Mouse (Mus musculus) MEL (cell line): ENCODE measurements at regions not wholly inside any gene's neighbourhood (a gene's known extent, or its start where the extent isn't known, plus 50 kb on each side); places are given as distances from the start of the nearest gene placed in this dataset.

Experiments
- DNase-seq: peaks from one replicate; pipeline ENCODE4 v3.0.0; 2011; ENCODE audit warnings: low read depth, low spot score
- H3K27ac ChIP-seq: 2 replicates; pipeline ENCODE4 v1.5.1; 2012; ENCODE audit warnings: low read depth, mild to moderate bottlenecking, control low read depth, low read length, moderate library complexity; ENCODE audit not compliant: control insufficient read depth
- H3K27me3 ChIP-seq, 2 experiments: fragments of 150-350 bp in 1 of 2; sonication (generic) in 1 of 2; 2 replicates each; pipeline ENCODE4 v1.6.1; 2012; ENCODE audit warnings: low read length in 2 of 2, mild to moderate bottlenecking in 2 of 2, improper control_type of control experiment in 1 of 2, moderate library complexity in 1 of 2; ENCODE audit not compliant: insufficient read depth in 2 of 2, control insufficient read depth in 1 of 2
- H3K36me3 ChIP-seq, 2 experiments: 2 replicates each; pipeline ENCODE4 v1.6.1; 2012 to 2014; ENCODE audit warnings: low read length in 2 of 2, improper control_type of control experiment in 1 of 2, inconsistent platforms in 1 of 2, mild to moderate bottlenecking in 1 of 2; ENCODE audit not compliant: insufficient read depth in 2 of 2, control insufficient read depth in 1 of 2
- H3K4me1 ChIP-seq, 2 experiments: fragments of 150-350 bp in 1 of 2; sonication (generic) in 1 of 2; 2 replicates each; pipeline ENCODE4 v1.6.1; 2012; ENCODE audit warnings: low read length in 2 of 2, improper control_type of control experiment in 1 of 2, mild to moderate bottlenecking in 1 of 2; ENCODE audit not compliant: insufficient read depth in 2 of 2, control insufficient read depth in 1 of 2
- H3K4me3 ChIP-seq, 2 experiments: fragments of 150-350 bp in 1 of 2; sonication (generic) in 1 of 2; 2 replicates each; pipeline ENCODE4 v1.5.1; 2012; ENCODE audit warnings: low read depth in 2 of 2, low read length in 2 of 2, mild to moderate bottlenecking in 2 of 2, moderate library complexity in 2 of 2, control low read depth in 1 of 2, improper control_type of control experiment in 1 of 2; ENCODE audit not compliant: control insufficient read depth in 1 of 2, insufficient read depth in 1 of 2
- H3K79me2 ChIP-seq: 2 replicates; pipeline ENCODE4 v1.6.1; 2012; ENCODE audit warnings: mild to moderate bottlenecking, low read length, moderate library complexity; ENCODE audit not compliant: control insufficient read depth, poor library complexity, insufficient read depth
- H3K9ac ChIP-seq: 2 replicates; pipeline ENCODE4 v1.6.1; 2012; ENCODE audit warnings: low read depth, mild to moderate bottlenecking, control low read depth, low read length, moderate library complexity; ENCODE audit not compliant: control insufficient read depth, poor library complexity, severe bottlenecking
- H3K9me3 ChIP-seq: fragments of 150-350 bp; sonication (generic); replicated peaks from 2 replicates; pipeline ENCODE4 v1.6.1; 2012; ENCODE audit warnings: mild to moderate bottlenecking, low read length, improper control_type of control experiment, moderate library complexity; ENCODE audit not compliant: insufficient read depth
- CHD1 ChIP-seq: IDR thresholded peaks from 2 replicates; pipeline ENCODE4 v1.6.1; 2012; ENCODE audit warnings: low read depth, mild to moderate bottlenecking, inconsistent platforms, low read length, improper control_type of control experiment
- CHD2 ChIP-seq: IDR thresholded peaks from 2 replicates; pipeline ENCODE4 v1.6.1; 2011; ENCODE audit warnings: low read length, improper control_type of control experiment
- ELF1 ChIP-seq: IDR thresholded peaks from 2 replicates; pipeline ENCODE4 v1.6.1; 2014; ENCODE audit warnings: low read depth, mild to moderate bottlenecking, inconsistent platforms, low read length, improper control_type of control experiment, moderate library complexity
- EP300 ChIP-seq, 2 experiments: IDR thresholded peaks; 2 replicates each; pipeline ENCODE4 v1.6.1; 2011; ENCODE audit warnings: improper control_type of control experiment in 2 of 2, low read length in 2 of 2, low read depth in 1 of 2, mild to moderate bottlenecking in 1 of 2
- ETS1 ChIP-seq: IDR thresholded peaks from 2 replicates; pipeline ENCODE4 v1.6.1; 2012; ENCODE audit warnings: low read depth, mild to moderate bottlenecking, inconsistent platforms, low read length, improper control_type of control experiment, moderate library complexity
- GABPA ChIP-seq: IDR thresholded peaks from 2 replicates; pipeline ENCODE4 v1.6.1; 2012; ENCODE audit warnings: low read depth, mild to moderate bottlenecking, inconsistent platforms, low read length, improper control_type of control experiment, moderate library complexity
- HCFC1 ChIP-seq: IDR thresholded peaks from 2 replicates; pipeline ENCODE4 v1.6.1; 2012; ENCODE audit warnings: low read depth, mild to moderate bottlenecking, inconsistent platforms, low read length, improper control_type of control experiment, moderate library complexity
- MAFK ChIP-seq: IDR thresholded peaks from 2 replicates; pipeline ENCODE4 v1.6.1; 2011; ENCODE audit warnings: low read depth, mild to moderate bottlenecking, low read length, improper control_type of control experiment, borderline replicate concordance
- MAX ChIP-seq: IDR thresholded peaks from 2 replicates; pipeline ENCODE4 v1.6.1; 2011; ENCODE audit warnings: low read length, improper control_type of control experiment
- MAZ ChIP-seq: IDR thresholded peaks from 2 replicates; pipeline ENCODE4 v1.6.1; 2012; ENCODE audit warnings: low read depth, mild to moderate bottlenecking, inconsistent platforms, low read length, improper control_type of control experiment
- MEF2A ChIP-seq: IDR thresholded peaks from 2 replicates; pipeline ENCODE4 v1.6.1; 2014; ENCODE audit warnings: low read depth, mild to moderate bottlenecking, inconsistent platforms, low read length, improper control_type of control experiment; ENCODE audit not compliant: poor library complexity, insufficient replicate concordance, severe bottlenecking; ENCODE audit errors: extremely low read depth
- MYB ChIP-seq: IDR thresholded peaks from 2 replicates; pipeline ENCODE4 v1.6.1; 2011; ENCODE audit warnings: mild to moderate bottlenecking, low read depth, low read length, improper control_type of control experiment
- NRF1 ChIP-seq: IDR thresholded peaks from 2 replicates; pipeline ENCODE4 v1.6.1; 2014; ENCODE audit warnings: low read depth, mild to moderate bottlenecking, inconsistent platforms, low read length, improper control_type of control experiment, moderate library complexity; ENCODE audit not compliant: poor library complexity, insufficient read depth, severe bottlenecking
- POLR2A ChIP-seq, 2 experiments: IDR thresholded peaks; 2 replicates each; pipeline ENCODE4 v1.6.1; 2011 to 2012; ENCODE audit warnings: low read length in 2 of 2, mild to moderate bottlenecking in 2 of 2, control low read depth in 1 of 2, improper control_type of control experiment in 1 of 2, low read depth in 1 of 2, moderate library complexity in 1 of 2; ENCODE audit not compliant: control insufficient read depth in 1 of 2, insufficient read depth in 1 of 2, poor library complexity in 1 of 2
- POLR2AphosphoS2 ChIP-seq: IDR thresholded peaks from 2 replicates; pipeline ENCODE4 v1.6.1; 2011; ENCODE audit warnings: low read length, improper control_type of control experiment
- POLR2AphosphoS5 ChIP-seq: IDR thresholded peaks from 2 replicates; pipeline ENCODE4 v1.6.1; 2012; ENCODE audit warnings: low read depth, borderline replicate concordance, mild to moderate bottlenecking, inconsistent platforms, low read length, moderate library complexity, mixed read lengths
- RAD21 ChIP-seq: IDR thresholded peaks from 2 replicates; pipeline ENCODE4 v1.6.1; 2011; ENCODE audit warnings: mild to moderate bottlenecking, low read depth, low read length, improper control_type of control experiment
- SMC3 ChIP-seq: IDR thresholded peaks from 2 replicates; pipeline ENCODE4 v1.6.1; 2011; ENCODE audit warnings: low read depth, low read length, improper control_type of control experiment
- TCF12 ChIP-seq: IDR thresholded peaks from 2 replicates; pipeline ENCODE4 v1.6.1; 2014; ENCODE audit warnings: low read depth, mild to moderate bottlenecking, inconsistent platforms, low read length, improper control_type of control experiment, moderate library complexity
- UBTF ChIP-seq: IDR thresholded peaks from 2 replicates; pipeline ENCODE4 v1.6.1; 2012; ENCODE audit warnings: low read depth, mild to moderate bottlenecking, inconsistent platforms, low read length, improper control_type of control experiment, moderate library complexity, borderline replicate concordance; ENCODE audit not compliant: insufficient read depth
- USF1 ChIP-seq: IDR thresholded peaks from 2 replicates; pipeline ENCODE4 v1.6.1; 2014; ENCODE audit warnings: low read depth, mild to moderate bottlenecking, inconsistent platforms, low read length, improper control_type of control experiment, moderate library complexity
- USF2 ChIP-seq, 2 experiments: IDR thresholded peaks; 2 replicates each; pipeline ENCODE4 v1.6.1; 2011 to 2012; ENCODE audit warnings: improper control_type of control experiment in 2 of 2, low read length in 2 of 2, borderline replicate concordance in 1 of 2, inconsistent platforms in 1 of 2, low read depth in 1 of 2, mild to moderate bottlenecking in 1 of 2; ENCODE audit not compliant: insufficient read depth in 1 of 2
- ZKSCAN1 ChIP-seq: IDR thresholded peaks from 2 replicates; pipeline ENCODE4 v1.6.1; 2012; ENCODE audit warnings: low read depth, mild to moderate bottlenecking, inconsistent platforms, low read length, improper control_type of control experiment, moderate library complexity
- ZMIZ1 ChIP-seq: IDR thresholded peaks from 2 replicates; pipeline ENCODE4 v1.6.1; 2012; ENCODE audit warnings: low read depth, mild to moderate bottlenecking, inconsistent platforms, low read length, improper control_type of control experiment, moderate library complexity

GRCm38 (mm10) chr13:44038322-44038721 lies 253.7 kb downstream of the Cd83 start:
- Histone ChIP-seq H3K4me3 (no peak overlapping the region), H3K9ac (no peak overlapping the region), H3K36me3 (no peaks in the 10 kb centered on the region), H3K4me1 (no peaks in the 10 kb centered on the region), H3K27me3 (no peaks in the 10 kb centered on the region; a peak in 1 of 4 replicates), H3K27ac (no peak overlapping the region), H3K9me3 (no peaks in the 10 kb centered on the region), H3K79me2 (no peaks in the 10 kb centered on the region)
- TF ChIP-seq NRF1: no peak
- no peak for TF ChIP-seq ETS1
- TF ChIP-seq GABPA: no peak
- no peak for TF ChIP-seq MEF2A
- TF ChIP-seq RAD21: no peak
- no peak for TF ChIP-seq ELF1
- no peak for TF ChIP-seq TCF12
- TF ChIP-seq USF2 (IDR thresholded peaks at IDR 0.05; ENCODE audit: borderline replicate concordance in 1 of 2, insufficient read depth in 1 of 2, low read depth in 1 of 2, low read length in 2 of 2): no peak
- no peak for TF ChIP-seq MYB
- no peak for TF ChIP-seq POLR2AphosphoS2
- TF ChIP-seq CHD1: no peak
- no peak for TF ChIP-seq MAFK
- no peak for TF ChIP-seq HCFC1
- TF ChIP-seq USF1: no peak
- no peak for TF ChIP-seq ZMIZ1
- TF ChIP-seq CHD2: no peak
- no peak for TF ChIP-seq ZKSCAN1
- TF ChIP-seq MAX: no peak
- no peak for TF ChIP-seq POLR2AphosphoS5
- no peak for TF ChIP-seq POLR2A (IDR thresholded peaks at IDR 0.05; ENCODE audit: control insufficient read depth in 1 of 2, insufficient read depth in 1 of 2, low read depth in 1 of 2, low read length in 2 of 2, poor library complexity in 1 of 2)
- no peak for DNase-seq

GRCm38 (mm10) chr13:44040640-44041039 lies 256.1 kb downstream of the Cd83 start:
- TF ChIP-seq CHD1: no peak
- no peak for TF ChIP-seq HCFC1
- TF ChIP-seq MAZ: no peak
- TF ChIP-seq EP300 (IDR thresholded peaks at IDR 0.05; ENCODE audit: low read depth in 1 of 2, low read length in 2 of 2): no peak
- TF ChIP-seq UBTF: no peak
- TF ChIP-seq MAFK: no peak
- TF ChIP-seq USF1: no peak
- TF ChIP-seq ELF1: no peak
- TF ChIP-seq SMC3: no peak
- Histone ChIP-seq H3K4me3 (no peak overlapping the region), H3K27ac (no peak overlapping the region), H3K9me3 (no peaks in the 10 kb centered on the region), H3K27me3 (no peaks in the 10 kb centered on the region; a peak in 1 of 4 replicates), H3K9ac (no peak overlapping the region), H3K36me3 (no peaks in the 10 kb centered on the region), H3K4me1 (no peaks in the 10 kb centered on the region), H3K79me2 (no peaks in the 10 kb centered on the region)
- no peak for DNase-seq
